Mouse (Mus musculus): ENCODE measurements around the gene Atp6v0c. TPM values are rescaled to one million over a fixed set of nuclear protein-coding genes. Genes with fewer than 3 reads are reported as not detected.

Atp6v0c gene
- total RNA-seq, 1 experiment from 2014 or later = 346 TPM

Other genes starting within 250 kb of the Atp6v0c start
- gene Sbp, start 228.0 kb downstream of the Atp6v0c start, total RNA-seq (2021) = not detected in 2 replicates
- gene Sbpl, start 214.4 kb downstream of the Atp6v0c start, total RNA-seq (2021) = not detected in 2 replicates
- 0.34 and 0.37 TPM in 2 replicates for gene Prss30, start 189.1 kb downstream of the Atp6v0c start, total RNA-seq (2021)
- not detected in 2 replicates for gene Prss22, start 171.6 kb downstream of the Atp6v0c start, total RNA-seq (2021)
- 0.41 and 1.6 TPM in 2 replicates for gene Prss27, start 131.6 kb downstream of the Atp6v0c start, total RNA-seq (2021)
- 19.1 and 21.9 TPM in 2 replicates for gene Kctd5, start 96.2 kb downstream of the Atp6v0c start, total RNA-seq (2021)
- gene Pdpk1, start 18.8 kb downstream of the Atp6v0c start, total RNA-seq (2021) = 49.1 and 53.7 TPM in 2 replicates
- 35.8 and 37.2 TPM in 2 replicates for gene Amdhd2, start 5.9 kb downstream of the Atp6v0c start, total RNA-seq (2021)
- 11.0 and 14.6 TPM in 2 replicates for gene Tbc1d24, start 35.9 kb upstream of the Atp6v0c start, total RNA-seq (2021)
- gene Ntn3, start 39.8 kb upstream of the Atp6v0c start, total RNA-seq (2021) = 2.1 and 2.9 TPM in 2 replicates
- gene Tedc2, start 51.1 kb upstream of the Atp6v0c start, total RNA-seq (2021) = 9.2 and 14.0 TPM in 2 replicates
- 12.0 and 12.8 TPM in 2 replicates for gene Ccnf, start 81.8 kb upstream of the Atp6v0c start, total RNA-seq (2021)
- 0.11 TPM in 1 of 2 replicates, not detected in the other for gene Abca17, start 181.4 kb upstream of the Atp6v0c start, total RNA-seq (2021)
- gene Abca3, start 182.2 kb upstream of the Atp6v0c start, total RNA-seq (2021) = 24.4 and 25.2 TPM in 2 replicates
- 78.8 and 84.9 TPM in 2 replicates for gene Rnps1, start 244.9 kb upstream of the Atp6v0c start, total RNA-seq (2021)

Data from adrenal gland, postnatal 14 days (tissue).